Mouse (Mus musculus) c-Kit-positive CD71-positive TER-119-positive erythroid progenitor cells, embryonic 14.5 days (primary cell): ENCODE measurements around the gene Rgs1.

Source experiments
- DNase-seq: peaks from one replicate; pipeline ENCODE4 v3.0.0-alpha.2; 2013; ENCODE audit warnings: low spot score

Rgs1 gene

DNA sequence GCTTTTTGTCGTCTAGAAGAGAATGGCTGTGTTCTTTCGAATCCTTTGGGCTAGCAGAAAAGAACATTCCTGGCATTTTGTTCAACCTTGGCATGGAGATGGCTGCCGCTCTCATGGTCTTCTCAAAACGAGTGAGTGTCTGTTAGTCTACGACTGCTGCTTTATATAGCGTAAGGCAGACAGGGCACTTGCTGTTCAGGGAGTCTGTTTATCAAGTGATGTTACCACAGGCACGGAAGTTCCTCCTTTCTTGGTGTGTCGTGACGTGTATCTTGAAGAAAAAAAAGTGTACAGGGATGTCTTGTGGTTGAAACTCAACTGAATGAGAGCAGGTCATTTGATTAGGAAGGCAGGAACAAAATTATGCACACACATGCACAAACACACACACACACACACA is at the start of gene Rgs1:
Gene Rgs1, minus strand, starts transcription at position 320 of the 400 bp plus-strand sequence.
- DNase-seq = no peak

DNA sequence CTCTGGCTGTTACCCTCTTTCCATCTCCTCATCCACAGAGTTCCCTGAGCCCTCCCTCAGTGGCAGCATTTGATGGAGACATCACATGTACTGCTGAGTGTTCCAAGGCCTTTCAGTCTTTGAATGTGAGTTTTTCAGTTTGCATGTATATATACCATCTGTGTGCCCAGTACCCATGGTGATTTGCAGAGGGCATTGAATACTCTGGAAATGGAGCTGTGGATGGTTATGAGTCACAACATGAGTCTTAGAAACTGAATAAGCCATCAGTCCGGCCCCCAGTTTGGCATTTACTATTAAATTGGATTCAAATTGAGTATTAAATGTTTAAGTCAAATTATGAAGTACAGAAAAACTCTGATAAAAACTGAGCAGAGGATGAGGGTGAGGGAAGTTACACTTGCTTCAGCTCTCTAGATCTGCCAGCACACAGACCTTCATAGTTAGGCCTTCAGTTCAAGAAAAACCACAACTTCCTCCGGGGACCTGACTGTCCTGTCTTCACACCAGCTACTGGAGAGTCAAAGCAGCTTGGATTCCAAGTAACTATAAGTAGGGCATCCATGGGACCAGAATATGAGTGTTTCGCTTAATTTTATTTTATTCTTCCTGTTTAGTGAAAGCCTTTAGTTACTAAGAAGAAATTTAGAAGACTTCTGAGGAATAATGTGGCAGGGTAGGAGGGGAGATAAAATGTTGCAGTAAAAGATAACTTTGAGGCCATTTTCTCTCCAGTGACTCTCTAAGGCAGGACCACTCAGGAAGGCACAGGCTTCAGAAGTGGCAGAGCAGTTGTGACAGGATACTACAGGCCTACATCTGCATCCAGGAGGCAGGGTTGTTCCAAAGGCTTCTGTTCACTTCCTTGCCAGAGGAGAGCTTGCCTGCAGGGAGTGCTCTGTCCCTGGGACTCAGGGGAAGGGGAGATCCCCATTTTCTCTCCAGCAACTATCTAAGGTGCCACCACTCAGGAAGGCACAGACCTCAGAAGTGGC is 34.3 kb upstream of the Rgs1 start:
- no peak for DNase-seq

DNA sequence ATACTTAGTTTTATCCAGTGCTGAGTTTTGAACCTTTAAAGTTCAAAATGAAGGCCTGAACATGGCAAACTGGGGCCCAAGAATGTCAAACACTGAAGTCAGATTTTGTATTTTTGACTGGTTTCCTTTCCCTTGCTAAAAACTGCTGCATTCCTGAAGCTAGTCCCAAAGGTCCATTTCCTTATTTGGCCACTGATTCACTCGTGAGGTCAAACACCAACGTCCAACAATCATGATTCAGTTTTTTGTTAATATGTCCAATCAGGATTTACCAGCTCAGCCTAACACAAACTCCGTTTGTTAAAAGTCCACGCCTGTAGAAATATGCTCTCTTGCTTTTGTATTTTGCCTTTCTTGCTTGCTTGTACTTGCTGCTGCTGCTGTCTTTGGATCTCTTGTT is 31.0 kb upstream of the Rgs1 start:
- no peak for DNase-seq

DNA sequence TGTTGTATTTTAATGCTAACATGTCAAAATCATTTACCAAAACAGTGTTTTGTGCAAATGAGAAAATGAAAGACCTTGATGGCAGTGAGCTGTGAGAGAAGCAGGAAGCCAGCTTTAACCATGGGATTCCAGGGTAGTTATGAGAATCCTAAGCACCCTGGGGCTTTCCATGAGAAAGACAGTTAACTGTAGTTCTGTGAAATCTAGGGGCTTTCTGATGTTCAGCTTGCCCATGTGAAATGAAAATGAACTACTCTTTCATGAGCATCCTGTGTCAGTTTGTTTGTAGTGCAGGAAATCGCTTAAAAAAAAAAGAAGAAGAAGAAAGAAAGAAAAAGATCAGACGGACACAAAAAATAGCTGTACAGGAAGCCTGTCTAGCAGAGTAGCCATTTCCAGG is 23.9 kb upstream of the Rgs1 start:
- DNase-seq = no peak

DNA sequence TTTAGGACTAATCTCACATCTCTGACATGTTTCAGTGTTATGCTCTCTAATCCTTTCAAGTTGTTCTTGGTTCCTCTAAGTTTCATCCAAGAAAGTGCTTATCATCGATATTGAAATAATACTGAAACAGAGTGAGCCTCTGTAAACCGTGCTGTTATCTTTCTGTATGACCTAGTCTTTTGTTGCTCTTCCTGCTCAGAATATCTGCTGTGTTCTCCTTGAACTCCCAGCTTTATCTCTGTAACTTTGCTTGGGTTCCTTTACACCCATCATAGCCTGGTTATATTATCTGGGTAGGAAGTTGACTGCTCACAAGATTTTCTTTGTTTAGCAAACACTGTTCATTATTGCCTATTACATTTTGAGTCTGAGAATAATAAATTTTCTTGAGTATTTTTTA is 20.1 kb upstream of the Rgs1 start:
- no peak for DNase-seq

DNA sequence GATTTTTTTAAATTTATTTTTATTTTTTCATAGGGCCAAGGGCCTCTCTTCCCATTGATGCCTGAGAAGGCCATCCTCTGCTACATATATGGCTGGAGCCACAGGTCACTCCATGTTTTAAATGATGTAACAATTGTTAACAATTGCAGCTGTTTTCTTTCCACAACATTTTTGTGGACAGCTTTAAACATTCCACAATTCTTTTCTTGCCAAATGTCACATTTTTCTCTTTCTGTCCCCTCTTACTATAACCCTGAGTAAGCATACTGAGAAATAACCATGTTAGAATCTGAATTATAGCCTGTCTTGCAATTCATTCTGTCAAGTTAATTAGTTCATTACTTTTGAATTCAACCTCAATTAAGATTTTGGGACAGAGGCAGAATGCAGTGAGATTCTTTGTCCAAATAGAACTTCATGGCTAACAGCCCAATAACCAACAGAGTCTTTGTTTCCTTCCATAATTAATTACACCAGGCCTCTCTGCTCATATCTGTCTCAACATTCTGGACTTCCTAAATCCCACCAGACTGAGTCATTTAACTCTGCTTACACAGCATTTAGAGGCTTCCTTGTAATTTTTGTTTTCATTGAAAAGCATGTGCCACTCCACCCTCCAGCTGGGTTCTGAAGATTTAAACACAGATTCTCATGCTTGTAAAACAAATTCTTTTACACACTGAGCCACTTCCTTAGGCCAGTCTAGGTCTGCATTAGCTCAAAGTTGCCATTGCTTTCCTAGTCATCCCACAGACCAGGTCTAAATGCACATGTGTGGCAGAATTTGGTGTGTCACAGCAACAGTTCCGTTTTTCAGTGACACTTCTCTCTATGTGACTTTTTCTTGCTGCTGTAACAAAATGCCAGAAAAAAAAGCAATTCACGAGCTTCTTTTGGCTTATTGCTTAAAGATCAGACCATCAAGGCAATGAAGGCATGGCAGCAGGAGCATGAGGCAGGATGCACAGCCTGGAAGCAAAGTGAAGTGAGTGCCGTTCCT is 18.7 kb upstream of the Rgs1 start:
- DNase-seq = no peak

DNA sequence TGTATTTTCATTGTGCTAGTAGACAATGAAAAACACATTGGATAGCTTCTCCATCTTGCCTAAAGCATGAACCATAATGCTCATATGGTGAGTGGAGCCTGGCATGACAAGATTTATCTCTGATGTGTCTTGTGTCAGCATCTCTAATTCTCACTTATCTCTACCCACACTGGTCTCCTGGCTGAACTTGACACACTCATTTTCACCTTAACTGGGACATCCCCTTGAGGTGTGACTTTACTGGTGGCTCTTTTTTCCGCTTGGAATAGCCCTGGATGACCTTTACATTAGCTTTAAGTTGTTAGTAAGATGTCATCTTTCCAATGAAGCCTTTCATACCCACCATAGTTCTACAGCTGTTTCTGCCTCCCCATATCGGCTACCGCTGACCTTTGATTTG is 15.0 kb upstream of the Rgs1 start:
- no peak for DNase-seq

DNA sequence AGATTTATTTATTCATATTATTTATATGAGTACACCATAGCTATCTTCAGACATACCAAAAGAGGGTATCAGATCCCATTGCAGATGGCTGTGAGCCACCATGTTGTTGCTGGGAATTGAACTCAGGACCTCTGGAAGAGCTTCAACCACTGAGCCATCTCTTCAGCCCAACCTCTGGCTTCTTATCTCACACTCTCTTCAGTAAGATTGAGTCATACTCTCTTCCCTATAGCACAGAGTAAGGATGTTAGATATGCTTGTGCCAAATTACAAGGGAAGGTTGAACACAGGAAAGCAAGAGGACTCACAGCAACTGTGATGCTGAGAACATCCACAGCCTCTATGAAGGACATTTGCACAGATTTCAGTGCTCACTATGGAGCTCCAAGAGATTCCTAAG is 13.0 kb upstream of the Rgs1 start:
- no peak for DNase-seq

DNA sequence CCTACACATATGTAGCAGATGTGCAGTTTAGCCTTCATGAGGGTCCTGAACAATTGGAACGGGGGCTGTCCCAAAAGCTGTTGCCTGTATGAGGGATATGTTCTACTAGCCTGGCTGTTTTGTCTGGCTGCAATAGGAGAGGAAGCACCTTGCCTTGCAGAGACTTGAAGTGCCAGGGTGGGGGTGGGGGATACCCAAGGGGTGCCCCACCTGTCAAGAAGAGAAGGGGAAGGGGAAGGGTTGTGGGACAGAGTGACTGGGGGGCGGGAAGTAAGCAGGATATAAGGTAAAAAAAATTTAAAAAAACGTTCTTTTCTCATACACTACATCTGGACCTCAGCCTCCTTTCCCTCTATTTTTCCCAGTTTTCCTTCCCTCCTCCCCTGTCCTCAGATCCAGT is 9.7 kb upstream of the Rgs1 start:
- no peak for DNase-seq

DNA sequence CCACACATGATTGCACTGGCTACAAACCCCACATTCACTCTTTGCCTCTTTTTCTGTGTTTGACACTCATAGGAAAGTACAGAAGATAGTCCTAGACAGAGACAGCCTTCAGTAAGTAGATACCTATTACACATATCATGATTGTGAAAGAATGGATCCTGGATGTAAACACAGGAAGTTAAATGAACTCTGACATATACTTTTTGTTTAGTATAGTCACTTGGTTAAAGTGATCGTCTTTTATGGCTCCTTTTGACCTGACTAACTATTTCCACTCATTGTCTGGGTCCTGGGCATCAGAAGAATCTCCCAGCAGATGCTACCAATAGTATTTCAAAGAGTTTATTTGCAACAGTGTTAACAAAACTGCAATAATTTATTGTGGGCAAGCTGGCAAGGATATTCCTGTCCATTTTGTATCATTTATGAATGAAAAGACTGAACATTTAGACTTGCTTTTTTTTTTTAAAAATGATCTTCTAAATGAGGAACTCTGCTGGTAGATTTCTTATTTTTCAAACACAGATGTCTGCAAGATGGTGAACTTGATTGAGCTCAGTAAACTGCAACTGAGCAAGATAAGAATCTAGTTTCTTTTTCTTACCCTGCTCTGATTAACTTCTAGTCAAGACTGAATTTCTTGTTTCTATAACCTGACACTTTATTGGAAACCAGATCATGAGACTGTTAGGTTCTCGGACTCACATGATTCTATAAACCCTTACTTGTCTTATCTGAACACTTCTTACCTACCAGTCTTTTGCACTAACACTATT is 7.7 kb upstream of the Rgs1 start:
- no peak for DNase-seq

DNA sequence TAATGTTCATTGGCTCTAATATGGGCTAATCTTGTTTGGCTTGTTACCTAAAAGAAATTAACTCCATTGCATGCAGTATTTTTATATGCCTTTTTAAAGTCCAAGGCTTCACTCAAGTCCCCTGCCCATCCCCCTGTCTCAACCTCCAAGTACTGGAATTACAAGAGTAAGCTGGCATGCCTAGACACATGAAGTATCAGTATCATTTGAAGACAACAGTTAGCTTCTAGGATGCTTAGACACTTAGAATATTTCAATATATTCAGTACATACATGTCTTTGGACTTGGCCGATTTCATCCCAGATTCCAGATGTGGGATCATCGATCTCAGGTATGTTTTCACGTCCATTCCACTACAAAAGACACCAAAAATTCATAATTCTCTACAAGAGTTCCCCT is 836 bp downstream of the Rgs1 start:
- no peak for DNase-seq

DNA sequence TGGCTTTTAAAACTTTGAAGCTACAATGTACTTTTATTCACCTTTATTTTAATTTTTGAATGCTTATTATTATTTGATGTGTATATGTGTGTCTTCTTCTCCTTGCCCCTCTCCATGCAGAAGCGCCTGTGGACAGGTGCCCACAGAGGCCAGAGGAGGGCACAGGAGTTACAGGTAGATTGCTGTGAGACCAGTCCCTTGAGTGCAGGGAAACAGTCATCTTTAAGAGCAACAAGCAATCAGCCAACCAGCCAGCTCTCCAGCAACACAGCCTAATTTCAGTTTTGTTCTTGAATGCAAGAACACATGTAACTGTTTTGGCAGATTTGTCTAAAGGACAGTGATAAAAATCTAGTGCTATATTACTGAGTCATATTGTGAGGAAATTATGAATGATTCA is 1.7 kb downstream of the Rgs1 start:
- no peak for DNase-seq

DNA sequence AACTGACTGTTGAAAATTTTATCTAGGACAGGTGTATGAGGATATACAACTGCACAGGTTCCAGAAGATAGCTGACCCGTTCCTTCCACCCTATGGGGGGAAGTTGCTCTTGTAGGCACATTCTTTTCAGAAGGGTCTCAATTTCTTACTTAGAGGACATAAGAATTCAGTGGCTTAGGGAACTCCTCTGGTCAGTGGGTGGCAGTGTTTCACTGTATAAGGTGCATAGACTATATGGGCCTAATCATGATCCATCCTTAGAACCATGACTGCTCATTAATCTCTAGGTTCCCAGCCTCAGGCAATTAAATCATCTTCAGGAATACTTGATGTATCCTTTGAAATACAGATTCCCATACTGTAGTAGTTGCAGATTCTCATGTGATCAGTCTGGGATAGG is 5.5 kb downstream of the Rgs1 start:
- no peak for DNase-seq

DNA sequence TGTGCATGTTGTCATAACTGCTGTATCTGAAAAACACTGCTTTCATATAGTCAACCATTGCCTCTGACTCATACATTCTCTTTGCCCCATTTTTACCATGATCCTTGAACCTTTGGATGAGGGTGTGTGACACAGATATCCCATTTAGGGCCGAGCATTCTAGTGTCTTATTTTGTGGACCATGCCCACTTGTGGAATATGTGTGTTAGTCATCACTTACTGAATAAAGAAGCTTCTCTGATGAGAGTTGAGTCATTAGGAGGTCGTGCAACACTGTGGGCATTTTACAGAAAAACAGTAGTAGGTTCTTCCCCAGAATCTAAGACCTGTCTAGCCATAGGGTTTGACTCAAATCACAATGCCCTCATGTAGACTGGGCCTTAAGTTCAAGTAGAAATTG is 9.8 kb downstream of the Rgs1 start:
- DNase-seq = no peak

DNA sequence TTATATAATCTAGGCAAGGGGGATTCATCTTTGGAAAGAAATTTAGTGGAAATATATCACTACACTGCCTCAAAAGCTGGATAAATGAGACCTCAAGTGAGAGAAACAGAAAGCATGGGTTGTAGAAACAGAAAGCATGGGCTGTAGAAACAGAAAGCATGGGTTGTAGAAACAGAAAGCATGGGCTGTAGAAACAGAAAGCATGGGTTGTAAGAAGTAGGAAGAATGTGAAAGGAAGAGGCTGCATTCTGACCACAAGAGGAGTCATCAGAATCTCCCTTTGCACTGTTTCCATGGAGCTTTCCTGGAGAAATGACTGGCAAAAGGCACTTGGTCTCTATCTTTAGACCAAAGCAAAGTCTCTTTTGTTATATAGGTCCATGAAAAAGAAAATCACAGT is 33.8 kb downstream of the Rgs1 start:
- DNase-seq = no peak

DNA sequence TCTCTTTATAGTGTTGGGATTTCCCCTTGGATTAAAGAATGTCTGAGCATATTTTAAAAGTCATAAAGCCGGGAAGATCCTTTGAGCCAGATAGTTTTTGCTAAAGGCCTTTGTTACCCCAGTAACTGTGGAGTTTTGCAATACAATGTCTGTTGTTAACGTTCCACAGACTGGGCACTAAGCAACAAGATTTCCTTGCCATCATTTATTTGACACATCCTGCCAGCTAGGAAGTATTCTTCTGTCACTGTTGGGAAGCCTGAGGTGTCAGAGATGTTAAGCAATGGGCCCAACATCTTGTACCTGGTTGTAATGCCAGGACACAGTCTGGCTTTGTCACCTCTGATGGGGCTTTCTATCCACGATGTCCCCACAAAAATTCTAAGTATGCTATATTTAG is 38.1 kb downstream of the Rgs1 start:
- no peak for DNase-seq

DNA sequence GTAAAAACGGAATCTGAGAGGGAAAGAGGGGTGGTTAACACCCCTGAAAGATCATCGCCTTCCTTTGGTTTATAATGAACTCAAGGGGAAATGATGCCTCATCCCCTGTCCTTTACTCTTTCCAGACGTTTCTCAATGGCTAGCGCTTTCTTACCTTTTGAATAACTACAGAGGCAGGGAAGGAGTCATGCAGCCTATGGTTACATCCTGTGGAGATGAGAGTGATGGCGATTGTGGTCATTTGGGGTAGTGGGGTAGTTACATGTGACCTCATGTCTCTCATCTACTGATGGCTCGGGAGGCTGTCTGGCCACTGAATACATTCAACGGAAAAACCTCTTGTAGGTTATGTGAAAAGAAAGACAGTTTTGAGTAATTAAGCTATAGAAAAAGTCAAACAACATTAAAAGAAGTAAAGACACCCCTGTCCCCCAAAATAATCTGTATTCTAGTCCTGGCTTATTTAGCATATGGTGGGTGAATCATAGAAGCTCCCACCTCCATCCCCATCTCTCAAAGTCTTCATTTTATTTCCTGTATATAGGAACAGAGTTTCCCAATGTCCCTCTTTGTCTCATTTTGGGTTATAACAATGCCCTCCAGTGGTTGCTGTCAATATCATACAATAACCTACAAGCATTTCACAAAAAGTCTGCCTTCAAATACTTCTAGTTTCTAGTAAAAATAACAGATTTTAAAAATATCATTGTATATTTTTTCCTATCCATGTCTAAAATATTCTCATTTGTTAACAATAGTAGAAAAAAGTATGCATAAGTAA is 42.6 kb downstream of the Rgs1 start:
- DNase-seq = no peak

DNA sequence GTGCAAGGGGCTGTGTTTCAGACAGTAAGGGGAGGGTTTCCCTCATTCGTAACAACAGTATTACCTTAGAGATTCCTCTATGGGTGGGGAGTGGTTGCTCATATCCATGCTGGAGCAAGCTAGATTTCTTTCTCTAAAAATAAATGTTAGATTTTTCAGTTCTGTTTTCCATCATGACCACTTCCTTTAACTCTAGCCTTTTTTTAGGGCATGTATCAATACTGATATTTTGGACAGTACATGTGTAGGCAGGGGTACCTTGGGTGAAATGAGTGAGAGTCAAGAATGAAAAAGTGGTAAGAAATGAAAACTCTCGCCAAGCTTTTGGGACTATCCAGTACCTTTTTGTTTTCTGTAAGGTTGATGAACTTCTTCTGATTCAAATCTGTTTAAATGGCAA is 44.3 kb downstream of the Rgs1 start:
- no peak for DNase-seq

DNA sequence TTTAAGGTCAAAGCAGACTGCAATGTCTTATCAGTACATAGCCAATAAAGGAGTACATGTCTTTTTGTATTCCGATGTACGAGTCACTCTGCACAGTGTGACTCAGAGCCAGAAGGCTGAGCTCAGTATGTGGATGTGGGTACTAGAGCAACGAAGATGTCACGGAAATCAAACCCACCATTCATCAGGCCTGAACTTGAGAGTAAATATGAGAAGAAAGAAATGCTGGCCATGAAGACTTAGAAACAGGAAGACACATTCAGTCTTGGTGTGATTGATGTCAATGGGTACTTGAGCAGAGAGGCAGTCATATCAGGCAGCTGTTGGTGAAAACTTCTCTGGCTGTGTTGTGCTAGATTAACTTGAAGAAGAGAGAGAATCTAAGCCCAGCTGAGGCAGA is 46.1 kb downstream of the Rgs1 start:
- no peak for DNase-seq

DNA sequence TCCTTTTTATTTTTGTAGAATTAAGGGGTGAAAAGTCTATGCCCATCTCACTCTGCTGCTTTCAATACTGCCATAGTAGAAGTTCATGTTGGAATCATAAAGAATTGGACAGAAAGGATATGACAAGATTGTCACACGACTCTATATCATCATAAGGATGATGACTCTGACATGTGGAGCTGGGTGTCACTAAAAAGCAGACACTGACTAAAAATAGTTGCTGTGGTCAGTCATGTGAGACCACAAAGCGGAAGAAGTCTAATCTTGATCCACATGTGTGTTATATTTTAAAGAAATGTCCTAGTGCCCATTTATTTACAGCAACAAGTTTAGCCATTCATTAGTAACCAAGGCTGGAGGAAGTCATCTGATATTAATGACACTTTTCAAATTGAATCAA is 48.5 kb downstream of the Rgs1 start:
- no peak for DNase-seq

DNA sequence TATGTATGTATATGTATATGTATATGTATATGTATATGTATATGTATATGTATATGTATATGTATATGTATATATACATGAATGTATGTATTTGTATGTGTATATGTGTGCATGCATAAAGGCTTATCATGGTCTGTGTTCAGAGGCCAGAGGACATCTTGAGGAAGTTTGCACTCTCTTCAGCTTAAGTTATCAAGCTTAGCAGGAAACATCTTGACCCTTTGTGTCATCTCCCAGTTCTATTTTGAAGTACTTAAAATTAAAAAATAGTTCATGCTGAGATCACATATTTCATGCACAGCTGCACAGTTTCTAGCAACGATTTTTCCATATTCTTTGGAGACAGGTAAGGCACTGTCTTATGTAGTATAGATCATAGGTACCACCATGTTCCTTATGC is 49.5 kb downstream of the Rgs1 start:
- no peak for DNase-seq
